Mouse (Mus musculus): ENCODE results near the gene Arl6ip6. TPM values are rescaled to one million over a fixed set of nuclear protein-coding genes. Genes with fewer than 3 reads are reported as not detected.
A peak's percentile ranks its signal among the peaks of the same experiment; 100 is the strongest.

Arl6ip6 gene
- 32.5 and 32.8 TPM in 2 replicates for total RNA-seq (2021)
- long read RNA-seq, experiment 1, transcript Arl6ip6-201 (4 exons, 2,548 nt), result major isoform, 26 of 29 reads
- long read RNA-seq, experiment 1, partial matches to known transcripts, result 0 of 29 reads
- long read RNA-seq, experiment 1, other reads (novel, unspliced or antisense), result 2 of 29 reads
- long read RNA-seq, experiment 2, transcript Arl6ip6-201 (4 exons, 2,548 nt), result major isoform, 19 of 22 reads
- long read RNA-seq, experiment 2, partial matches to known transcripts, result 0 of 22 reads
- long read RNA-seq, experiment 2, other reads (novel, unspliced or antisense), result 1 of 22 reads

- DNase-seq, result peak; percentile 99
These were observed at the start of gene Arl6ip6 for GRCm38 (mm10) chr2:53191523-53192220. TSS of gene Arl6ip6 (plus strand) at chr2:53191726.

- no peak for DNase-seq
These were observed 44.7 kb upstream of the Arl6ip6 start for GRCm38 (mm10) chr2:53146852-53147251.

- no peak for DNase-seq
These were observed 17.6 kb upstream of the Arl6ip6 start for GRCm38 (mm10) chr2:53173966-53174365.

GRCm38 (mm10) chr2:53178966-53179365 lies 12.6 kb upstream of the Arl6ip6 start:
- DNase-seq, result no peak

GRCm38 (mm10) chr2:53179876-53180275 lies 11.7 kb upstream of the Arl6ip6 start:
- no peak for DNase-seq

- peak; percentile 26 for DNase-seq
These were observed 1.7 kb upstream of the Arl6ip6 start for GRCm38 (mm10) chr2:53189811-53190210.

GRCm38 (mm10) chr2:53190684-53191511 lies 628 bp upstream of the Arl6ip6 start, which contains the start of gene Prpf40a:
TSS of gene Prpf40a (minus strand) at chr2:53191284.
- DNase-seq, result peak; percentile 100

GRCm38 (mm10) chr2:53192386-53192785 lies 860 bp downstream of the Arl6ip6 start:
- DNase-seq, result no peak

GRCm38 (mm10) chr2:53196431-53196830 lies 4.9 kb downstream of the Arl6ip6 start:
- DNase-seq, result no peak

GRCm38 (mm10) chr2:53199203-53199602 lies 7.7 kb downstream of the Arl6ip6 start:
- DNase-seq, result no peak

GRCm38 (mm10) chr2:53200164-53200885 lies 8.8 kb downstream of the Arl6ip6 start:
- peak; percentile 69 for DNase-seq

GRCm38 (mm10) chr2:53204373-53205274 lies 13.1 kb downstream of the Arl6ip6 start:
- peak; percentile 58 for DNase-seq

- no peak for DNase-seq
These were observed 15.2 kb downstream of the Arl6ip6 start for GRCm38 (mm10) chr2:53206749-53207148.

- DNase-seq, result no peak
These were observed 22.0 kb downstream of the Arl6ip6 start for GRCm38 (mm10) chr2:53213493-53213892.

GRCm38 (mm10) chr2:53222242-53222641 lies 30.7 kb downstream of the Arl6ip6 start:
- no peak for DNase-seq

GRCm38 (mm10) chr2:53256982-53257381 lies 65.5 kb downstream of the Arl6ip6 start:
- DNase-seq, result no peak
